2 mouse cellular contexts compared by ENCODE assay signal in the genomic region with DNA sequence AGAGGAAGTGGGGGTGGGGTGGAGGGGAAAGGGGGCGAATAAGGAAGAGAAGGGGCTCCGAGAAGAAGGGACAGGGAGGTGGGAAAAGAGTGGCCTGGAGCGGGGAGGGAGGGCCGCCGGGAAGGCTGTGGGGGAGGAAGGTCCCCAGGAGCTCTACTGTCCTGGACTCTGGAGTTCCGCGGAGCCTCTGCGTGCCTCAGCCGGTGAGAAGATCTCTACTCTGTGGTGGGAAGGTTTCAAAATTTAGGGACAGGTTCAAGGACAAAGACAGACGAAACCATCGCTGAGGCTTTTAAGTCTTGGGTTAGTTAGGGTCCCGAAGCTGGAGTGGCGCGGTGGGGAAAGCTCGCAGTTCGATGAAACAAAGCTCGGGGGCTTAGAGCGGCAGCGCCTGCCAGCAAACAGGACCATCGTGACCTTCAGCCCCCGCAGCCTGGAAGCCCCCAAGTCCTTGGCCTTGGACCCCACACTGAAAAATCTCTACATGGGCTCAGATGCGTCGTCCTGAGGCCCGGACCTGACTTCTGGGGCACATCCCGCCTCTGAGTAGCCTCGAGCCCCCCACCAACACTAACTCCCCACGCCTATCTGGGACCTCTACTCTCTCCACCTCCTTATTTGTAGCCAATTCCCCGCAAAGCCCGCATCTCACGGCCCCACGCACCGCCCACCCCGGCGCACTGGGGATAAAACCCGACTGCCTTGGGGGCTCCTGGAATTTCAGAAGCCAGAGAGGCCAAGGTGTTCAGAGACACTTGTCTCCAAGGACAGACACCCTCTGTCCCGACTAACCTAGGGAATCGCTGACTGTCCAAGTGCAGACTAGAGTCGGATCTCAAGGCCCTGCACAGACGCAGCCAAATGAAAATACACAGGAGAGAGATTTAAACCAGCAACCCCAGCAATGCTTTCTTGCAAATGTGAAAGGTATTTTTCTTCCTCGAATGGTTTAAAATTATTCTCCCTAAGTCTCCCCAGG.
TF ChIP-seq lines count a peak whose summit lies in the region.

No protein-coding gene starts in this region.

TF ChIP-seq in MEL, 35 proteins besides CTCF, POLR2A, EP300 and RAD21 (continued from another document):
- TF ChIP-seq POLR2AphosphoS5 (IDR thresholded peaks at IDR 0.05; ENCODE audit: borderline replicate concordance, low read depth, low read length), result no peak
- TF ChIP-seq MYB (IDR thresholded peaks at IDR 0.05; ENCODE audit: low read depth, low read length), result no peak
- TF ChIP-seq SMC3 (IDR thresholded peaks at IDR 0.05; ENCODE audit: low read depth, low read length), result no peak
- no peak for TF ChIP-seq TBP (IDR thresholded peaks at IDR 0.05; ENCODE audit: low read depth, low read length)
- TF ChIP-seq MAFK (IDR thresholded peaks at IDR 0.05; ENCODE audit: borderline replicate concordance, low read depth, low read length), result no peak
- no peak for TF ChIP-seq TAL1 (IDR thresholded peaks at IDR 0.05; ENCODE audit: low read length)
- no peak for TF ChIP-seq NELFE (IDR thresholded peaks at IDR 0.05; ENCODE audit: low read depth, low read length)
- no peak for TF ChIP-seq GATA1 (IDR thresholded peaks at IDR 0.05; ENCODE audit: low read depth, low read length)

TF ChIP-seq in myocyte, 11 proteins besides CTCF, POLR2A, EP300 and RAD21 (continued from another document):
- TF ChIP-seq MYOG (IDR thresholded peaks at IDR 0.05; ENCODE audit: control insufficient read depth in 1 of 3, insufficient read depth in 1 of 3, insufficient read length in 2 of 3, low read depth in 2 of 3), result no peak
